Mouse (Mus musculus) brain, adult 2 months (tissue): Measurements from ENCODE around the gene Maml2.

ENCODE experiments used
- DNase-seq: peaks from one replicate; pipeline ENCODE4 v3.0.0; 2011; ENCODE audit warnings: low read depth, low spot score

Gene Maml2

GRCm38 (mm10) chr9:13446703-13447285 lies 149.0 kb downstream of the Maml2 start, which contains the start of gene Gm17571:
Gene Gm17571, minus strand, starts transcription at chr9:13446753.
- DNase-seq: no peak

GRCm38 (mm10) chr9:13448716-13449115 lies 151.0 kb downstream of the Maml2 start:
- no peak for DNase-seq

- DNase-seq: no peak
Measured at GRCm38 (mm10) chr9:13454651-13455123, 156.9 kb downstream of the Maml2 start.

GRCm38 (mm10) chr9:13455231-13455630 lies 157.5 kb downstream of the Maml2 start:
- no peak for DNase-seq

GRCm38 (mm10) chr9:13457774-13458173 lies 160.0 kb downstream of the Maml2 start:
- DNase-seq: peak; percentile 49

GRCm38 (mm10) chr9:13459371-13459770 lies 161.6 kb downstream of the Maml2 start:
- DNase-seq: peak; percentile 22

GRCm38 (mm10) chr9:13460012-13460411 lies 162.3 kb downstream of the Maml2 start:
- no peak for DNase-seq

- no peak for DNase-seq
Measured at GRCm38 (mm10) chr9:13460926-13461325, 163.2 kb downstream of the Maml2 start.

- DNase-seq: no peak
Measured at GRCm38 (mm10) chr9:13465358-13466020, 167.7 kb downstream of the Maml2 start.

- DNase-seq: no peak
Measured at GRCm38 (mm10) chr9:13466351-13466750, 168.6 kb downstream of the Maml2 start.

GRCm38 (mm10) chr9:13466816-13467215 lies 169.1 kb downstream of the Maml2 start:
- no peak for DNase-seq

- DNase-seq: no peak
Measured at GRCm38 (mm10) chr9:13467745-13468144, 170.0 kb downstream of the Maml2 start.

- no peak for DNase-seq
Measured at GRCm38 (mm10) chr9:13468778-13469177, 171.0 kb downstream of the Maml2 start.

GRCm38 (mm10) chr9:13470013-13470412 lies 172.3 kb downstream of the Maml2 start:
- no peak for DNase-seq

GRCm38 (mm10) chr9:13474951-13475350 lies 177.2 kb downstream of the Maml2 start:
- DNase-seq: peak; percentile 81

GRCm38 (mm10) chr9:13479275-13479674 lies 181.5 kb downstream of the Maml2 start:
- no peak for DNase-seq

GRCm38 (mm10) chr9:13483199-13484068 lies 185.7 kb downstream of the Maml2 start:
- DNase-seq: no peak

- peak; percentile 70 for DNase-seq
Measured at GRCm38 (mm10) chr9:13484267-13485240, 186.8 kb downstream of the Maml2 start.

- no peak for DNase-seq
Measured at GRCm38 (mm10) chr9:13485914-13486313, 188.2 kb downstream of the Maml2 start.

GRCm38 (mm10) chr9:13491107-13491506 lies 193.3 kb downstream of the Maml2 start:
- no peak for DNase-seq
